Mouse (Mus musculus) stomach, embryonic 16.5 days (tissue): ENCODE results near the gene Far1. TPM values are rescaled to one million over a fixed set of nuclear protein-coding genes. Genes with fewer than 3 reads are reported as not detected.

Experiments used
- ATAC-seq: fragments of 200-750 bp; cut with Nextera tagmentation; 2 replicates; pipeline ENCODE4 v1.8.0; 2017; ENCODE audit warnings: moderate number of reproducible peaks, moderate TSS enrichment; ENCODE audit not compliant: insufficient read depth, low FRiP score
- H3K27ac ChIP-seq: fragments of 300-500 bp; sonication (generic); 2 replicates; pipeline ENCODE4 v1.5.1; 2014; ENCODE audit warnings: low read length
- H3K27me3 ChIP-seq: fragments of 300-500 bp; sonication (generic); 2 replicates; pipeline ENCODE4 v1.6.1; 2014; ENCODE audit warnings: low read length, control low read depth, mixed read lengths; ENCODE audit not compliant: control insufficient read depth, insufficient read depth
- H3K36me3 ChIP-seq: fragments of 300-500 bp; sonication (generic); 2 replicates; pipeline ENCODE4 v1.6.1; 2014; ENCODE audit warnings: low read length; ENCODE audit not compliant: control insufficient read depth, insufficient read depth
- H3K4me1 ChIP-seq: fragments of 300-500 bp; sonication (generic); 2 replicates; pipeline ENCODE4 v1.6.1; 2014; ENCODE audit warnings: low read length, control low read depth, mixed read lengths; ENCODE audit not compliant: control insufficient read depth, insufficient read depth
- H3K4me2 ChIP-seq: fragments of 300-500 bp; sonication (generic); 2 replicates; pipeline ENCODE4 v1.6.1; 2014; ENCODE audit warnings: low read depth, low read length, mixed read lengths
- H3K4me3 ChIP-seq: fragments of 300-500 bp; sonication (generic); replicated peaks from 2 replicates; pipeline ENCODE4 v1.5.1; 2014; ENCODE audit warnings: mild to moderate bottlenecking, low read length
- H3K9ac ChIP-seq: fragments of 300-500 bp; sonication (generic); 2 replicates; pipeline ENCODE4 v1.6.1; 2014; ENCODE audit warnings: low read length
- H3K9me3 ChIP-seq: fragments of 300-500 bp; sonication (generic); replicated peaks from 2 replicates; pipeline ENCODE4 v1.6.1; 2016; ENCODE audit warnings: low read length, control low read depth; ENCODE audit not compliant: control insufficient read depth
- WGBS: fragments of 180-500 bp; shearing (Covaris S2); extraction: QIAGEN DNeasy Blood & Tissue Kit; methylation state at CpG from one replicate; pipeline ENCODE4 v1.1.7; 2014; 5-methylcytosine and 5-hydroxymethylcytosine counted together
- polyA plus RNA-seq: library from polyadenylated mRNA; unstranded; fragments of >200 nt; fragmentation: Nextera tagmentation; extraction: Ambion mirVana; gene quantifications from 2 replicates; pipeline ENCODE4 v1.2.1, GENCODE M21; 2015

The Far1 gene
- polyA plus RNA-seq, 1 experiment from 2014 or later, result 120 TPM

DNA sequence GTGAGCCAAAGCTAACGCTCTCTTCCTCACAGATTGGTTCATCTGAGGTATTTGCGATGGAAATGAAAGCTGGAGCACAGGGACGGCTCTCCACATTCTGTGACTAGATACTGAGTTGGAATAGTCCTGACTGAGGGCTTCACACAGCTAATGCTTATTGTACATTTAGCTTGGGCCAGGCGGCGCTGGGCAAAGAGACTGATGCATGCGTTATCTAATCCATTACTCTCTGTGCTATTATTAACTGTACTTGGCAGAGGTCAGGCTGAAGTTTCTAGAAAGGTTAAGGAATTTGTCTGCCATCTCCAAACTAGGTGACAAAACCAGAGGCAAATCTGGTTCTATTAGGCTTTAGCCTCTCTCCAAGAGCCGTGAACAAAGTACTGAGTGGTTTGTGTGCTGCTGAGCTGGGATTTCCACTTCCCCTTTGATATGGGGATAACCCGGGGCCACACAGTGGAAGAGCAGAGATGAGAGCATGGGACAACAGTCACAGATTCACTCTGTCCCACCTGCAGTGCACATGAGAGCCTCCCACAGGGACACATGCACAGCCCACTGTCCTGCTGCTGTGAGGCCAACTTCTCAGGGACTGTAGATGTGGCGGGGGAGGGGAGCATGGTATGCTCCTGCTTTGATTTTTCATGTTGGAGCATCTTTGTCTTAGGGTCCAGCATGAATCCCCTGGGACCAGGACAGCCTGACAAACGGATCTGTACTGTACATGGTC is 100.7 kb downstream of the Far1 start:
- no peak overlapping the region for H3K4me3 ChIP-seq
- H3K36me3 ChIP-seq, result no peaks in the 10 kb centered on the region
- H3K9ac ChIP-seq, result no peak overlapping the region
- no peak overlapping the region for H3K4me2 ChIP-seq
- H3K9me3 ChIP-seq, result no peaks in the 10 kb centered on the region
- ATAC-seq, result no peak
- H3K27me3 ChIP-seq, result no peaks in the 10 kb centered on the region
- no peak overlapping the region for H3K27ac ChIP-seq
- WGBS, result 73% methylated on average over 10 of the region's 10 CpGs
- H3K4me1 ChIP-seq, result no peaks in the 10 kb centered on the region

DNA sequence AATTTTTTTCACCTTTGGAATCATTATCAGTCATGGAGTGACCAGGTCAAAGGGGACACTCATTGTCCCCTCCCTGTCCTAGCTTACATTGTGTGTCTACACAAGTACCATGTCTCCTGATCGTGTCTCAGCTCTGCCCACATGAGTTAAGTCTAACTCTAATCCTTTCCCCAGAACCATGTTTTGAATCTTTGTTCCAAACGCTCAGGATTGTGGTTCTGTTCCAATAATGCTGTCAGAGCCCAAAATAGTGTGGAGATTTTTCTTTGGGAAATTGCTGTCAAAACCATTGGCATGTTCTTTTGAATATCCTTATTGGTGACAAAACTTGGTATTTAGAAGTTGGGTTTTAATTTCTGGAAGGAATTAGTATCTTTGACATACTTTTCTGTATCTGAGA is 105.5 kb downstream of the Far1 start:
- 82% methylated on average over 2 of the region's 2 CpGs for WGBS
- no peaks in the 10 kb centered on the region for H3K36me3 ChIP-seq
- H3K27ac ChIP-seq, result no peak overlapping the region
- no peaks in the 10 kb centered on the region for H3K9me3 ChIP-seq
- H3K4me2 ChIP-seq, result no peak overlapping the region
- no peak overlapping the region for H3K4me3 ChIP-seq
- no peaks in the 10 kb centered on the region for H3K4me1 ChIP-seq
- no peaks in the 10 kb centered on the region for H3K27me3 ChIP-seq
- ATAC-seq, result no peak
- no peak overlapping the region for H3K9ac ChIP-seq

DNA sequence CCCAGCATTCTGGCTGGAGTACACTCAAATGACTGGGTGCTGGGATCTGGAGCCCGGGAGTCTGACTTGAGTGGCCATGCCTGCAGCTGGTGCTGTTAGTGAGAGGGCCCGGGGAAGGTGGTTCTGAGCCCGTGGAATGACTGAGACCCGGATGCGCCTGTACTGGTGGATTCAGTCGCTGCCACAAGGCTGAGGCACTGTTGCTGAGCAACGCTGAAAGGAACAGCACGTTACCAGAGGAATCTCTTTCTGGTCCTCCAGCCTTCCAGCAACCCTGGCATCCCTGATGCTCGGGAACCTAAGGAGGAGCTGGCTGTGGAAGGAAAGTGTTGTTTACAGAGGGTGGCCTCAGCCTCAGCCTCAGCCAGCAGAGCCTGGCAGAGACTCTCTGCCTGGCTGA is 106.1 kb downstream of the Far1 start:
- Histone ChIP-seq H3K4me3 (no peak overlapping the region), H3K4me1 (no peaks in the 10 kb centered on the region), H3K36me3 (no peaks in the 10 kb centered on the region), H3K9ac (no peak overlapping the region), H3K4me2 (no peak overlapping the region), H3K27me3 (no peaks in the 10 kb centered on the region), H3K27ac (no peak overlapping the region), H3K9me3 (no peaks in the 10 kb centered on the region)
- ATAC-seq, result no peak
- WGBS, result 80% methylated on average over 9 of the region's 9 CpGs

Other genes with a start within 250 kb of the Far1 start
- 21.6 and 23.4 TPM in 2 replicates for gene Btbd10, start 144.4 kb upstream of the Far1 start, polyA plus RNA-seq
- gene Pth, start 125.3 kb upstream of the Far1 start, polyA plus RNA-seq, result not detected in 2 replicates